Mouse (Mus musculus) spleen, adult 18-20 months (tissue): ENCODE measurements around the gene Mettl1.
"Not testable (repeated sequence)": the region's sequence is repeated elsewhere in the genome, so short reads cannot be mapped to it uniquely, and the experiment has no call there.

Experiments used
- DNase-seq, 2 experiments: peaks; one replicate each; pipeline ENCODE4 v3.0.0; 2022; ENCODE audit warnings: mixed read lengths in 2 of 2

Mettl1 gene

DNA sequence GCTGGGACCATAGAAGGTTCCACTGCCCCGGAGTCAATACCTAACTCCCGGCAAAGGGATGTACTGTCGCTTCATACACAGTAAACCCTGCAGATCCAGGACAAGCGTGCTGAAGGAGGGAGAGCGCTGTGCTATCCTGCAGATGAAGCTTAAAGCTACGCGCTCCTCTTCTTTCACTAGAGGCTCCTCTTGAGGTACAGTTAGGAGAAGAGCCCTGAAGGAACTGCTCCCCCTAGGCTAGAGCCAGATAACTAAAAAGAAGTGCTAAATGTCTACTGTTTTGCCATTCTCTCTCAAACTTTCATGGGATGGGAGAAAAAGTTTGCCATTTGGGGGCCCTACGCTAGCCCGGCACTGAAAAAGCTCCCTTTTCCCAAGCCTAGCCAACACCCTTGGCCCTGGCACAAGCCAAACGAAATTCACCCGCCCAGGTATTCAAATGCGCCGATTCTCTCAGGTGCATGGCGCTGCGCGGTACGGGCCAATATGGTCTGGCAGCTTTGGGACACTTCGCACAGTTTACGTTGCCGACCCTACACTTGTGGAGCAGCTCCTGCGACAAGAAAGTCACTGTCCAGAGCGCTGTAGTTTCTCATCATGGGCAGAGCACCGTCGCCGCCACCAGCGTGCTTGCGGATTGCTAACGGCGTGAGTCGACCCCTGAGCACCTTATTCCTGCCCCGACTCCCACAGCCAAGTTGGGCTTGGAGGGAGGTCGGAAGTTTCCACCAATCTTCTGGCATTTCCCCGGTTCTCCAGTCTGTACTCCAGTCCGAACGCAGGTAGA is 7.6 kb downstream of the Mettl1 start:
- no peak for DNase-seq

DNA sequence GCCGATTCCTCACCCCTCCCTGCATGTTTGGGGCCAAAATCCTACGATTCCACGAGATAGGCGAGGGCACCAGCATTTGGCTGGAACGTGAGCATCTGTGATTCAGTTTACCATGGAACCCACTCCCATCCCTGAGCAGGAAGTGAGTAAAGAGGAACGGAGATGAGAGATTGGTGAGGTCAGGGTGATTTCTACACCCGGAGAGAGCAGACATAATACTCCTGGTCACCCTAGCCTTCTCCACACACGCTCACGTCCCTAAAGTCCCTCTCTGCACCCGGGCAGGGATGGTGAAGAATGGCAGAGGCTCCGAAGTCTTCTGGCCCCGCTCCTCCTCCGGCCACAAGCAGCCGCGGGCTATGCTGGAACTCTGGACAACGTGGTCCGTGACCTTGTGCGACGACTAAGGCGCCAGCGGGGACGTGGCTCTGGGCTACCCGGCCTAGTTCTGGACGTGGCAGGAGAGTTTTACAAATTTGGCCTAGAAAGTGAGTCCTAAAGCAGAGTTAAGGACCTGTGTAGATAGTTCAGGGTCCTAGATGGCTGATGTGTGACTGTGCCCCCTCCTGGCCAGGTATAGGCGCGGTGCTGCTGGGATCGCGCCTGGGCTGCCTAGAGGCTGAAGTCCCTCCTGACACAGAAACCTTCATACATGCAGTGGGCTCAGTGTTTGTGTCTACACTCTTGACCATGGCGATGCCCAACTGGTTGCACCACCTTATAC is 8.3 kb downstream of the Mettl1 start:
- DNase-seq, result no peak

DNA sequence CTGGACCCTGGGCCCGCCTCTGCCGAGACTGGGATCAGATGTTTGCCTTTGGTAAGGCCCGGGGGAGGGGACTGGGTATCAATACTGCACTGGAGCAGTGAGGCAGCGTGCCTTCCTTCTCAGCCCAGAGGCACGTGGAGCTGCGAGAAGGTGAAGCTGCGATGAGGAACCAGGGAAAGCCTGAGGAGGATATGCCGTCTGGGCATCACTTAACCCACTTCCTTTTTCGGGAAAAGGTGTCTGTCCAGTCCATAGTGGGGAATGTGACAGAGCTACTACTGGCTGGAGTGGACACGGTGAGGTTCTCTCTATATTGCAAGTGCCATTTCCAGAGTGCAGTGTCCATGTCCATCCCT is 8.9 kb downstream of the Mettl1 start:
- no peak for DNase-seq

DNA sequence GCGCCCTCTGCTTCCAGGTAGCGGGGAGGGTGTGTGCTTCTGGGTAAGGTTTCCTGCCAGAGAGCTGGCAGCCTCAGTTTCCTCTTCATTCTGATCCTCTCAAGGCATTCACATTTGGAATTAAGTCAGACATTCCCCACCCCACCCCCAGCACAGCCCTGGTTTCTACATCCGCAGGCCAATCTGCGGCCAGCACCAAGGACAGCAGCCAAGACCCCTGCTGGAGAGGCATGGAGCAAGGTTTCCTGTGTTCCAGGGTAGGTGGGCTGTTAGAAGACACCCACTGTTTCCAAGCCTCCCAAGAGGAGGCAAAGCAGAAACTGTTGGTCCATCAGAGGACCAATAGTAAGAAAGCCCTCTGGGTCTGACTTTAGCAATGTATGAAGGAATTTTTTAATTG is 13.4 kb downstream of the Mettl1 start:
- DNase-seq, result no peak

DNA sequence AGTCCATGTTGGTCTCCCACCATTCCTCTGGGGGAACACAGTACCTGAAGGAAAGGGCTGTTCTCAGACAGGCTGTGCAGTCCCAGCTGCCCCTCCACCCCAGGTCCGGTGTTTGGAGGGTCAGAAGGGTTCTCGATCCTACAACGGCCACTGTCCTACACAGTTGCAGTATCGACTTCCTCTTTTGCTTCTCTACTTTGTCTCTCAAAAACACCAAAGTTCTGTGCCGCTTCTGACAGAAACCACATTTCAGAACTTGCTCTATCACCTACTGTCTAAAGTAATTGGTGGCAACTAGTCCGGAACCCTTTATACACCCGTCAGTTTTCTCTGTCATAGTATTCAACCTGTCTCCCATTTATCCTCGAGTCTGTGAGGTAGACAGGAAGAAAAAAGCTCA is 14.2 kb downstream of the Mettl1 start:
- DNase-seq, result no peak

DNA sequence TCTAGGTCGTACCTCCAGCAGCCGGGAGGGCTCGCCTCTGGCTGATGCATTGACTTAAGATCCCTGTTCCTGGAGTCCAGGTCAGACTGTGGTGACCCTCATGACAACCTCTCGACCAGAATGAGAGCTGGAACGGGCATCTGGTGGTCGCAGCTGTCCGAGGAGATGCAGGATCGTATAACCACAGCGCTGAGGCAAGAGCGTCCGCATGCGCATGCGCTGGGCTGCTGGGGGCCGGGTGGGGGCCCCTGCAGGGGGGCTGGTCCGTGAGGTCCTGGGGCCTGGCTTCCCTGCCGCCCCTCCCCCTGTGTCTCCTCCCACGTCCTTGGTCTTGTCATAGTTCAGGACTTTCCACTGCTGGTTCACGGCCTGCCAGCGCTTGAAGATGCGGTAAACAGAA is 15.3 kb downstream of the Mettl1 start:
- peak in 1 of 2 experiments; percentile 6 for DNase-seq

DNA sequence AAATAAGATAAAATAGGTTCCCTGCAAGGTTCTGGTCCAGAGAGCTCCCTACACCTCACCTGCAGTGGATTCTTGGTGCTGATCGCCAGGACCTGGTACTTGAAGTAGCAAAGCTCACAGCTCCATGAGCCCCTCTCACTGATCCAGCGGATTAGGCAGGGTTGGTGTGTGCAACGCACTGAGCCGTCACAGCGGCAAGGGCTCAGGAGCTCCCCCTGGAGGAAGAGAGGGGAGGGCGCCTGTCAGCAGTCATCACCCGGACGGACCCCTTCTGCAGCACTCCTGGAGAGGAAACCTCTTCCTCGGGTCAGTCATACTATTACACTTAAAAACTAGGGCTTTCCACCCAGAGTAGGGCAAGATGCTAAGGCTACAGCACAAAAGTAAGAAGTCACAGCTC is 16.9 kb downstream of the Mettl1 start:
- peak; percentile 58 to 79 for DNase-seq

DNA sequence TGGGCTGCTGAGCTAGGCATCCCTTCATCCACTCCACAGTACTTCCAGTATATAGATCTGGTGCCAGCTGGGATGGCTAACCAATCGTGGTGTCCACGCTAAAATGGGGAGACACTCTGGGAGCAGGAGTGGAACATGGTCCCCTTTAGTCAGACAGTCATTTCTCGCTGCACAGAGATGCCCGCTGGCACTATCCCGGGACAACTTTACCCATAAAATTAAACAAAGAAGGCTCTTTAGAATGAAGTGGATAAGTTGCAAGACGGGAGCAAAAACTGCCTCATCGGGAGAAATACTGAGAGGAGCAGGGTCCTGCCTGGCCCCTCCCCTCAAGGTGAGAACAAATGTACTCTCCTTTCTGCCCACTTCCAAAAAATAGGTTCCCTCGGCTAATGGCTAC is 17.5 kb downstream of the Mettl1 start:
- no peak for DNase-seq

DNA sequence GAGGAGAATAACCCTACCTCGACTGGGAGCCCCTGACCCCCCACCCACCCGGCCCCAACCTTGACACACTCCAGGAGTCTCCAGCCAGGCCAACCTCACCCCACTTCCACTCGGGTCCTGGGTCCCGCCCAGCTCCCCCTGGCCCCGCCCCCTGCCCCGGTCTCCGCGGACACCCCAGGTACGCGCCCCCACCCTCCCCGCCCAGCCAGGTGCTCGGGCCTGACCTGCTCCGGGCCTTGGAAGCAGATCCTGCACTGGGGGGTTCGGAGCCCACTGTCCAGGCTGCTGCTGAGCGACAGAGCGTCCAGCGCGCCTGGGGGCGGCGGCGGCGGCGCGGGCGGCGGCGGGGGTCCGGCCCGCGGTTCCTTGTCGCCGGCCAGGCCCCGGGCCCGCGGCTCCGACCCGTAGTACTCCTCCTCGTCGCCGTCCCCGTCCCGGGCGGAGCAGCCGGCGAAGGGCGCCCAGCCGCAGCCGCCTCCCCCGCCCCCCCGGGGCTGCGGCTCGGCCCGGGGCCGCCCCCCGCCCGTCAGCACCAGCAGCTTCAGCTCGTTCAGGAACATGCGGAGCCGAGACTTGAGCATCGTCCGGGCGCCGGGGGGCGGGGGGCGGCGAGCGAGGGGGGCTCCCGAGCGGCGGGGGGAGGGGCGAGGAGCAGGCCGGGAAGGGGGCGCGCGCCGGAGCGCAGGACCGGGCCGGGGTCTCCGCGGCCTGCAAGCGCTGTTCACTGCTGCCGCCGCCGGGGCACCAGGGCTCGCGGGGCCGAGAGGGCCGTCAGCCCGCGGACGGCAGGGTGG is 18.2 kb downstream of the Mettl1 start:
- DNase-seq, result no peak

DNA sequence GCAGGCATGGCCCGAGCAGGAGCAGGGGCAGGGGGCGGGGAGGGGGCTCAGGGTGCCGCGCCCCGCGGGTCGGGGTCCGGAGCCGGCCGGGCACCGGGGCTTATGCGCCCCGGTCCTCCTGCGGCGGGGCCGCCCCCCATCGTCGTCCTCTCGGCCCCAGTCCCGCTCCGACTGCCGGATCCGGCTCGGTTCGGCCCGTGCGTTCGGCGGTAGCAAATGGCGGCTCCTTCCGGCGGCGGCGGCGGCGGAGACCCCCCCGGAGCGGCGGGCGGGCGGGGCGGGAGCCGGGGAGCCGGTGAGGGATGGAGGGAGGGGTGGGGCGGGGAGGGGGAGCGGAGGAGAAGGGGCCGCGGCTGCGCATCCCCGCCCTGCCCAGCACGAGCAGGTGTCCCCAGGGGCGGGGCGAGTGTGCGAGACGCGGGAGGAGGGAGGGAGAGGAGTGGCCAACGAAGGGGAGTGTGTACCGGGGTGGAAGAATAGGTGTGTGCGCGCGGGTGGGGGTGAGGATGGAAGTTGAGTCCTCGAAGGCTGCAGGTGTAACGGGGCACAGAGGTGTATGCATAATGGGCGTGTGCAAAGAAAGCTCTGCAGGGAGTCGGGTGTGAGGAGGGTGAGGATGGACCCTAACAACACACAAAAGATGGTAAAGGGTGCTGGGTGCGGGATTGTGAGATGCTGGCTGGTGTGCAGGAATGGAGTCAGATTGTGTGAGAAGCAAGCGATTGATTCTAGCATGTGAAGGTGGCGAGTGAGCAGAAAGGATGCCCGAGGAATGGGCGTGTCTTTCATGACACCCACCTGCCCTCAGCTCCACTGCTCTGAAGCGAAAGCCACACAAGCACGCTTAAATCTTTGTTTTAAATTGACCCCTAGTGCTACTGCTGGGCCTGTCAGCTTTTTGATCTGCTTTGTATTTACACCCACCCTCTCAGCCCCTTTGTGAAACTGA is 19.0 kb downstream of the Mettl1 start, which contains the start of gene March9:
March9 (minus strand) TSS at position 217 of the 949 bp plus-strand sequence.
- DNase-seq, result peak; percentile 76 to 77

DNA sequence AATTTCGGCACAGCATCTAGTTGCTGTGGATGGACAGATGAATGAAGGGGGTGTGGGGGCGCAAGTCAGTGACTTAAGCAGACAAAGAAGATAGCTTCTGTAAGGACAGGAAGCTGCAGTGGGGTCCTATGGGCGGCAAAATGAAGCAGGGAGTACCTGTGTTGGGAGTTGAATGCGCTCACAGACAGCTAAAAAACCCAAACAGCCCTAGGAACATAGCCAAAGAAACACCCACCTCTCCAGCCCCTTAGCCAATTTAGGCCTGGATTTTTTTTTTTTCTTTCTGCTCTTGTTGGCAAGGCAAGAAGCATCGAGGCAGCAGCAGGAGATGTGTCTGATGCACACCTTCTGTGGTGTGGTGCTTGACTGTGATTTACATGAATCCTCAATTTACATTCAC is 19.9 kb downstream of the Mettl1 start:
- DNase-seq, result peak in 1 of 2 experiments; percentile 3

DNA sequence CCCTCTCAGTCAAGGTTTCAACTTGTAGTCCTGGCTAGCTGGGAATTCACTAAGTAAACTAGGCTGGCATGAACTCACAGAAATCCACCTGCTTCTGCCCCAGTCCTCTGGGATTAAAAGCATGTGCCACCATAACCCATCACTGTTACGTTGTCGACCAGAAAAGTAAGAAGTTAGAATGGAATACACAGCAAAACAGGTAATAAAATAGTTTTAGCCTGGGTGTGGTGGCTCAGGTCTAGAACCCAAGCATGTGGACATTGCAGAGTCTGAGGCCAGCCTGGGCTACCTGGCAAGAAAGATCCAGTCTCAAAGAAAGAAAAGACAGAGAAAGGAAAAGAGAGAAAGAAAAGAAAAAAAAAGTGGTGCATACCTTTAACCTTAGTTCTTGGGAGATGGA is 20.3 kb downstream of the Mettl1 start:
- no peak for DNase-seq

DNA sequence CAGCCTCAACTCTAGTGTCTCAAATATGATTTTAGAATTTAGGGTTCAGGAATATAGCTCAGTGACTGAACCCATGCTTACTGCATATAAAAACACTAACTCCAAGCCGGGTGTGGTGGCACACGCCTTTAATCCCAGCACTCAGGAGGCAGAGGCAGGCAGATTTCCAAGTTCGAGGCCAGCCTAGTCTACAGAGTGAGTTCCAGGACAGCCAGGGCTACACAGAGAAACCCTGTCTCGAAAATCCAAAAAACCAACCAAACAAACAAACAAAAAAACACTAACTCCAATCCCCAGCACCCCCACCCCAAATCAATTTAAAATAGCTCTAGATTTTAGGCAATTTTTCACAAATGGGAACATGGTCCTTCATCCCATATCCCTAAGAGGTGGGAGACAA is 20.9 kb downstream of the Mettl1 start:
- not testable (repeated sequence) for DNase-seq

DNA sequence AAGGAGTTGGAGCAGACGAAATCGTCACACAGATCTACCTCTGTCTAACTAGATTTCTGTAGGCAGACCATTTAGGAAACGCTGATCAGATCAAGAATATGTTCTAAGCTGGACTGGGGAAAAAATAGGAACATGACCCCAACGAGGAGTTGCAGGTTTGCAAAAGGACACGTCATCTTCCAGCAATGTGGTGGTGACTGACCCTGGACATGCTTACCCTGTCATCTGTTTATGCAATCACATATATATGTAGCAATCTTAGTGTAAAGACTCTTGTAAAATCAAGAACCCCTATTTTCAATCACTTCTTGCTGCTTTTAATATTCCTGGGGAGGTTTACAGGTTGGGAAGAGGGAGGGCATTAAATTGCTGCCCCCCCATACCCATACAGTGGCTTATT is 21.3 kb downstream of the Mettl1 start:
- no peak for DNase-seq

DNA sequence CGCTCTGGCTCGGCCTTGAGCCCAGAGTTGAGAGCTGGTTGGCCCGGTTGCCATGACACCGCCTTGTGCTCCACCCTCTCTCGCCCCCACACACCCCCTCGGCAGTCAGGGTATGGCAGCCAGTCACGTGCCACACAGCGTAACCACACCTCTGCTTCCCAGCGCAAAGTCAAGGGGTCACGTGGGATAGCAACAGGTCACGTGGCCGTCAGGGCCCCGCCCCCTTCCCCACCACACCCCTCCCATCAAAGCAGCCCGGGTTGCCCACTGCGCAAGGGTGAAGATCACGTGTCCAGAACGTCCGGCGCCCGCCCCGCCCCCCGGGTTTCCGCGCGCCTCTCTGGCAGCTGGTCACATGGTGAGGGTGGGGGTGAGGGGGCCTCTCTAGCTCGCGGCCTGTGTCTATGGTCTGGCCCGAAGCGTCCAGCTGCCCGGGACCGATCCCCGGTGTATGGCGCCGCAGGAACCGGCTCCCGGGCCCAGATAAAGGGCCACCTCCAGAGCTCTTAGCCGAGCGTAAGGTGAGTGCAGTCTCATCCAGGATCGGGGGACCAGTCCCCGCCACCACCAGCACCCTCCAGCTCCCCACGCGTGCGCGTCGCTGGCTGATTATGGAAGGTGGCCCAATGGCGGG is 22.1 kb downstream of the Mettl1 start, which contains the start of gene Cdk4:
Cdk4 (plus strand) TSS at position 296 of the 634 bp plus-strand sequence.
- DNase-seq, result peak; percentile 97 to 98

DNA sequence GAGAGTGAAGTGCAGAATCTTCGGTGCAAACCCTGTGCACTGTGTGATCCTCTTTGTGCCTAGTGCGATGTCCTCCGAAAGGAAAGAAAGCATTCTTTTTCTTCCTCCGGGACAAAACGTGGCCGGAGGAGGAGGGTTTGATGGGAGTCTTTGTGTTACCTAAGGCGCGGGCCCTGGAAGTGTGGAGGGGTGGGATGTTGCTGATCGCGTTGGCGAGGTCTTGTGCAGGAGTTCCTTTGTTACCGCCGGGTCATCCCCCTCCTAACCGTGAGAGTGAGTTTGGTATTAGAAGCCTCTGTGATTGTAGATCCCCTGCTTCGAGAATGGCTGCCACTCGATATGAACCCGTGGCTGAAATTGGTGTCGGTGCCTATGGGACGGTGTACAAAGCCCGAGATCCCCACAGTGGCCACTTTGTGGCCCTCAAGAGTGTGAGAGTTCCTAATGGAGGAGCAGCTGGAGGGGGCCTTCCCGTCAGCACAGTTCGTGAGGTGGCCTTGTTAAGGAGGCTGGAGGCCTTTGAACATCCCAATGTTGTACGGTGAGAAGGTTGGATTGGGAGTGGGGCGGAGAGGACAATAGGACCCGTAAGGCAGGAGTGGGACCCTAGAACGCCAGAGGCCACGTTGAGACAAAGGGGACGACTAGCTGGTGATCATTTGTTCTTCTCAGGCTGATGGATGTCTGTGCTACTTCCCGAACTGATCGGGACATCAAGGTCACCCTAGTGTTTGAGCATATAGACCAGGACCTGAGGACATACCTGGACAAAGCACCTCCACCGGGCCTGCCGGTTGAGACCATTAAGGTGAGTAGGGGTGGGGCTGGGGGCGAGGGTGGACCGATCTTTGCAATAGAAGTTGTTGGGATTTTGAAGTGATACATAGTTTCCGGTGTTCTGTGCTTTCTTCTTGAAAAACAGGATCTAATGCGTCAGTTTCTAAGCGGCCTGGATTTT is 23.0 kb downstream of the Mettl1 start:
- DNase-seq, result no peak

DNA sequence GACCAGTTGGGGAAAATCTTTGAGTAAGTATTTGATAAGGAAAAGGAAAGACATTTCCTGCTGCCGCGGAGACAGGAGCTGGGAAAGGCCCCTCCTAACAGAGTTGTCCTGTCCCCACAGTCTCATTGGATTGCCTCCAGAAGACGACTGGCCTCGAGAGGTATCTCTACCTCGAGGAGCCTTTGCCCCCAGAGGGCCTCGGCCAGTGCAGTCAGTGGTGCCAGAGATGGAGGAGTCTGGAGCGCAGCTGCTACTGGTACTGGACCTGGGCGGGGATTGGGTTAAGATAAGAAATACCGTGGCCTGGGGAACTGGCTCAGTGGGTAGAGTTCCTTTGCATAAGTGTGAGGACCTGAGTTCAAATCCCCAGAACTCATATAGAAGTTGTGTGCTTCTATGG is 24.8 kb downstream of the Mettl1 start:
- DNase-seq, result peak in 1 of 2 experiments; percentile 6

DNA sequence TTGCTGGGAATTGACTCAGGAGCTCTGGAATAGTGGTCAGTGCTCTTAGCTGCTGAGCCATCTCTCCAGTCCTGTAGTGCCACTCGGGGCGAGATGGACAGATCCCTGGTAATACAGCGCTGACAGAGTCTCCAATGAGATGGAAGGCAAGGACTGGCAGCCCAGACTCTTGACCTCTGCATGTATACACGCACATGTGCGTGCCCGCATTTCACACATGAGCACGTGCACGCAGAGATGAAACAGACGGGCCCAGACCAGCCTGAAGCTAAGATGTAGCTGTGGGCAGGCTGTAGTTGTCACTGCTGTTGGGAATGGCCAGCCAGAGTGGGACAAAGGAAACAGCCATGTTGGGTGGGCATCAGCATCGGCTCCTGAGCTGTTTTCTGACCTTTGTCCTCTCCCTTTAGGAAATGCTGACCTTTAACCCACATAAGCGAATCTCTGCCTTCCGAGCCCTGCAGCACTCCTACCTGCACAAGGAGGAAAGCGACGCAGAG is 25.4 kb downstream of the Mettl1 start:
- DNase-seq, result peak in 1 of 2 experiments; percentile 4

DNA sequence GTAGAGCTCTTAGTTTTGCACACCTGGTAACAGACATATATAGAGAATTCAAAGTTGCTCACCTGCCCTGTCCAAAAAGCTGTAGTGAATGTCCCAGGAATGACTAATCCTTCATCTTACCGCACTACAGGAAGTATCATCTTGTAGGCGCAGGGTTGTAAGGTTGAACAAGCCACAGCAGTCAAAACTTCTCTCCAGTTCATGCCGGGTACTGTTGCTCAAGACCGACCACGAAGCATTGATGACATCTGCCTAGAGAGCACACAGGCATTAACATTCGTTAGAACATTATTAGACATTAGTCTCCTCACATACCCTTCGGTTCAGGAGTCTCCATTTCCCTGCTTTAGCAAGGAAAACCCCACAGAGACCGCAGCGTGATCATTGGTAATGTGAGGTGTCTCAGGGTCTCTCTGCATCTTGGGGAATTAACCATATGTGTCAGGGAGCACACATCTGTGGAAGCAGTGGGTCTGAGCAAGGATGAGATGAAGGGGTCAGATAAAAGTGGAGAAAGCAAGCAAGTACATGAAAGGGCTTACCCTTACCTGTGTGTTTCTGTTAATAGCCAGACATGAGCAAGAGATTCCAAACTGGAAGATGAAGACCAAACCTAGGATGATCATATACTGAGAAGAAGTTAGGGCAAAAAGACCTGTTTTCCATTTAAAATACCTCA is 27.3 kb downstream of the Mettl1 start:
- DNase-seq, result peak in 1 of 2 experiments; percentile 3
